ENCODE assay signal across 1 mouse cellular context in genomic region chr9:98535763-98536162, GRCm38 (mm10).
TF ChIP-seq lines count a peak whose summit lies in the region.

No protein-coding gene starts in this region.

TF ChIP-seq in MEL, 35 proteins besides CTCF, POLR2A, EP300 and RAD21:
- TF ChIP-seq SMC3 (IDR thresholded peaks at IDR 0.05; ENCODE audit: low read depth, low read length) (peak; percentile 32), ETS1 (IDR thresholded peaks at IDR 0.05; ENCODE audit: low read depth, low read length) (no peak), UBTF (IDR thresholded peaks at IDR 0.05; ENCODE audit: borderline replicate concordance, insufficient read depth, low read depth, low read length) (no peak), TAL1 (IDR thresholded peaks at IDR 0.05; ENCODE audit: low read length) (no peak), ZMIZ1 (IDR thresholded peaks at IDR 0.05; ENCODE audit: low read depth, low read length) (no peak), E2F4 (IDR thresholded peaks at IDR 0.05; ENCODE audit: borderline replicate concordance, low read depth, low read length) (no peak), MAX (IDR thresholded peaks at IDR 0.05; ENCODE audit: low read length) (no peak)
